Mouse (Mus musculus): Measurements from ENCODE around the gene Atg5. TPM values are rescaled to one million over a fixed set of nuclear protein-coding genes. Genes with fewer than 3 reads are reported as not detected.

The Atg5 gene
- polyA plus RNA-seq, 1 experiment from 2014 or later, result 49.2 TPM

- H3K27ac ChIP-seq, result no peak overlapping the region
- H3K4me2 ChIP-seq (replicated peaks), result no peak overlapping the region
- 83% methylated on average over 5 of the region's 5 CpGs for WGBS
- H3K27me3 ChIP-seq, result no peaks in the 10 kb centered on the region
- H3K9me3 ChIP-seq, result no peaks in the 10 kb centered on the region
- H3K36me3 ChIP-seq, result no peaks in the 10 kb centered on the region
- no peak for ATAC-seq (ENCODE audit: insufficient number of reproducible peaks, insufficient read depth, low FRiP score, low TSS enrichment)
- no peak overlapping the region for H3K9ac ChIP-seq
- H3K4me1 ChIP-seq, result peaks cover 21% of the 10 kb centered on the region
- no peak overlapping the region for H3K4me3 ChIP-seq
Measured at GRCm38 (mm10) chr10:44378403-44378802, 110.2 kb downstream of the Atg5 start.

GRCm38 (mm10) chr10:44380476-44381208 is 112.5 kb downstream of the Atg5 start:
- peaks cover 21% of the 10 kb centered on the region for H3K4me1 ChIP-seq
- H3K27me3 ChIP-seq, result no peaks in the 10 kb centered on the region
- no peaks in the 10 kb centered on the region for H3K9me3 ChIP-seq
- no peak overlapping the region for H3K9ac ChIP-seq
- no peak for ATAC-seq (ENCODE audit: insufficient number of reproducible peaks, insufficient read depth, low FRiP score, low TSS enrichment)
- peak overlapping the region; percentile 35 for H3K4me2 ChIP-seq (replicated peaks)
- no peaks in the 10 kb centered on the region for H3K36me3 ChIP-seq
- peak overlapping the region; percentile 73 for H3K27ac ChIP-seq
- WGBS, result 46% methylated on average over 20 of the region's 20 CpGs
- H3K4me3 ChIP-seq, result no peak overlapping the region

- ATAC-seq (ENCODE audit: insufficient number of reproducible peaks, insufficient read depth, low FRiP score, low TSS enrichment), result peak; percentile 67
- Histone ChIP-seq H3K27ac (peak overlapping the region; percentile 73), H3K36me3 (no peaks in the 10 kb centered on the region), H3K4me3 (no peak overlapping the region), H3K9ac (no peak overlapping the region), H3K4me1 (peaks cover 21% of the 10 kb centered on the region), H3K27me3 (no peaks in the 10 kb centered on the region), H3K9me3 (no peaks in the 10 kb centered on the region), H3K4me2 (replicated peaks) (no peak overlapping the region)
- WGBS, result 26% methylated on average over 3 of the region's 3 CpGs
Measured at GRCm38 (mm10) chr10:44381397-44381796, 113.2 kb downstream of the Atg5 start.

GRCm38 (mm10) chr10:44381948-44382347 is 113.8 kb downstream of the Atg5 start:
- Histone ChIP-seq H3K4me2 (replicated peaks) (no peak overlapping the region), H3K27me3 (no peaks in the 10 kb centered on the region), H3K4me3 (no peak overlapping the region), H3K9me3 (no peaks in the 10 kb centered on the region), H3K36me3 (no peaks in the 10 kb centered on the region), H3K9ac (no peak overlapping the region), H3K27ac (0 out of 2 replicates have a peak overlapping the region, but pooled peaks have one; percentile 60), H3K4me1 (peaks cover 21% of the 10 kb centered on the region)
- 84% methylated on average over 12 of the region's 12 CpGs for WGBS
- ATAC-seq (ENCODE audit: insufficient number of reproducible peaks, insufficient read depth, low FRiP score, low TSS enrichment), result no peak; the same call in 1 of the 2 replicates

GRCm38 (mm10) chr10:44383213-44383612 is 115.1 kb downstream of the Atg5 start:
- Histone ChIP-seq H3K4me2 (replicated peaks) (no peak overlapping the region), H3K36me3 (no peaks in the 10 kb centered on the region), H3K27me3 (no peaks in the 10 kb centered on the region), H3K4me3 (no peak overlapping the region), H3K9me3 (no peaks in the 10 kb centered on the region), H3K27ac (no peak overlapping the region), H3K4me1 (peaks cover 21% of the 10 kb centered on the region), H3K9ac (no peak overlapping the region)
- no peak for ATAC-seq (ENCODE audit: insufficient number of reproducible peaks, insufficient read depth, low FRiP score, low TSS enrichment)
- 64% methylated on average over 10 of the region's 10 CpGs for WGBS

- ATAC-seq (ENCODE audit: insufficient number of reproducible peaks, insufficient read depth, low FRiP score, low TSS enrichment), result no peak
- H3K27me3 ChIP-seq, result no peaks in the 10 kb centered on the region
- no peak overlapping the region for H3K9ac ChIP-seq
- H3K4me2 ChIP-seq (replicated peaks), result no peak overlapping the region
- H3K4me1 ChIP-seq, result peaks cover 23% of the 10 kb centered on the region
- no peak overlapping the region for H3K27ac ChIP-seq
- no peaks in the 10 kb centered on the region for H3K9me3 ChIP-seq
- WGBS, result 85% methylated on average over 5 of the region's 5 CpGs
- no peak overlapping the region for H3K4me3 ChIP-seq
- H3K36me3 ChIP-seq, result no peaks in the 10 kb centered on the region
Measured at GRCm38 (mm10) chr10:44385227-44385626, 117.1 kb downstream of the Atg5 start.

GRCm38 (mm10) chr10:44388706-44389233 is 120.6 kb downstream of the Atg5 start:
- no peaks in the 10 kb centered on the region for H3K27me3 ChIP-seq
- no peaks in the 10 kb centered on the region for H3K9me3 ChIP-seq
- no peak overlapping the region for H3K9ac ChIP-seq
- H3K4me2 ChIP-seq (replicated peaks), result no peak overlapping the region
- ATAC-seq (ENCODE audit: insufficient number of reproducible peaks, insufficient read depth, low FRiP score, low TSS enrichment), result no peak
- H3K27ac ChIP-seq, result no peak overlapping the region
- WGBS, result 48% methylated on average over 11 of the region's 11 CpGs
- H3K4me3 ChIP-seq, result no peak overlapping the region
- H3K36me3 ChIP-seq, result no peaks in the 10 kb centered on the region
- H3K4me1 ChIP-seq, result peaks cover 6% of the 10 kb centered on the region; the same call in 1 of the 2 replicates

GRCm38 (mm10) chr10:44390286-44390685 is 122.1 kb downstream of the Atg5 start:
- WGBS, result 76% methylated on average over 5 of the region's 5 CpGs
- Histone ChIP-seq H3K27me3 (no peaks in the 10 kb centered on the region), H3K4me1 (peaks cover 6% of the 10 kb centered on the region; the same call in 1 of the 2 replicates), H3K27ac (no peak overlapping the region), H3K4me3 (no peak overlapping the region), H3K9me3 (no peaks in the 10 kb centered on the region), H3K36me3 (no peaks in the 10 kb centered on the region), H3K9ac (no peak overlapping the region), H3K4me2 (replicated peaks) (no peak overlapping the region)
- ATAC-seq (ENCODE audit: insufficient number of reproducible peaks, insufficient read depth, low FRiP score, low TSS enrichment), result no peak

- H3K27me3 ChIP-seq, result no peaks in the 10 kb centered on the region
- H3K9me3 ChIP-seq, result no peaks in the 10 kb centered on the region
- no peak overlapping the region for H3K27ac ChIP-seq
- no peak for ATAC-seq (ENCODE audit: insufficient number of reproducible peaks, insufficient read depth, low FRiP score, low TSS enrichment)
- no peak overlapping the region for H3K4me3 ChIP-seq
- H3K36me3 ChIP-seq, result no peaks in the 10 kb centered on the region
- no peak overlapping the region for H3K9ac ChIP-seq
- H3K4me2 ChIP-seq (replicated peaks), result no peak overlapping the region
- peaks cover 6% of the 10 kb centered on the region; the same call in 1 of the 2 replicates for H3K4me1 ChIP-seq
- 42% methylated on average over 12 of the region's 12 CpGs for WGBS
Measured at GRCm38 (mm10) chr10:44391509-44392290, 123.5 kb downstream of the Atg5 start.

GRCm38 (mm10) chr10:44392855-44393254 is 124.7 kb downstream of the Atg5 start:
- Histone ChIP-seq H3K27ac (no peak overlapping the region), H3K27me3 (no peaks in the 10 kb centered on the region), H3K9ac (no peak overlapping the region), H3K9me3 (no peaks in the 10 kb centered on the region), H3K4me3 (no peak overlapping the region), H3K4me1 (peaks cover 6% of the 10 kb centered on the region; the same call in 1 of the 2 replicates), H3K4me2 (replicated peaks) (no peak overlapping the region), H3K36me3 (no peaks in the 10 kb centered on the region)
- no peak for ATAC-seq (ENCODE audit: insufficient number of reproducible peaks, insufficient read depth, low FRiP score, low TSS enrichment)
- WGBS, result 84% methylated on average over 8 of the region's 8 CpGs

- no peak for ATAC-seq (ENCODE audit: insufficient number of reproducible peaks, insufficient read depth, low FRiP score, low TSS enrichment)
- no peaks in the 10 kb centered on the region for H3K27me3 ChIP-seq
Measured at GRCm38 (mm10) chr10:44400119-44400518, 132.0 kb downstream of the Atg5 start.

GRCm38 (mm10) chr10:44400602-44401001 is 132.4 kb downstream of the Atg5 start:
- ATAC-seq (ENCODE audit: insufficient number of reproducible peaks, insufficient read depth, low FRiP score, low TSS enrichment), result no peak
- Histone ChIP-seq H3K4me1 (no peaks in the 10 kb centered on the region), H3K27ac (no peak overlapping the region), H3K4me3 (no peak overlapping the region), H3K9ac (no peak overlapping the region), H3K27me3 (no peaks in the 10 kb centered on the region), H3K36me3 (no peaks in the 10 kb centered on the region), H3K4me2 (replicated peaks) (no peak overlapping the region), H3K9me3 (no peaks in the 10 kb centered on the region)
- 60% methylated on average over 13 of the region's 13 CpGs for WGBS

More at GRCm38 (mm10) chr10:44400119-44400518, 132.0 kb downstream of the Atg5 start:
- H3K4me1 ChIP-seq, result no peaks in the 10 kb centered on the region
- no peak overlapping the region for H3K9ac ChIP-seq
- no peak overlapping the region for H3K27ac ChIP-seq
- no peaks in the 10 kb centered on the region for H3K36me3 ChIP-seq
- H3K4me3 ChIP-seq, result no peak overlapping the region
- 57% methylated on average over 3 of the region's 3 CpGs for WGBS
- no peaks in the 10 kb centered on the region for H3K9me3 ChIP-seq
- H3K4me2 ChIP-seq (replicated peaks), result no peak overlapping the region
